Mouse (Mus musculus) heart, adult 2 months (tissue): ENCODE data around the gene Scarf2. TPM values are rescaled to one million over a fixed set of nuclear protein-coding genes. Genes with fewer than 3 reads are reported as not detected.

Experiments
- DNase-seq, 2 experiments: peaks; one replicate each; pipeline ENCODE4 v3.0.0; 2021
- H3K27ac ChIP-seq: fragments of 200-600 bp; 2 replicates; pipeline ENCODE4 v1.8.1; 2022
- H3K27me3 ChIP-seq: fragments of 200-500 bp; 2 replicates; pipeline ENCODE4 v1.6.1; 2012; ENCODE audit warnings: mild to moderate bottlenecking, low read length, inconsistent platforms, mixed read lengths; ENCODE audit not compliant: control insufficient read depth, insufficient read depth
- H3K36me3 ChIP-seq: fragments of 200-500 bp; 2 replicates; pipeline ENCODE4 v1.6.1; 2012; ENCODE audit warnings: low read length, inconsistent platforms; ENCODE audit not compliant: control insufficient read depth, insufficient read depth
- H3K4me1 ChIP-seq: fragments of 200-500 bp; 2 replicates; pipeline ENCODE4 v1.6.1; 2011; ENCODE audit warnings: low read length; ENCODE audit not compliant: control insufficient read depth, insufficient read depth
- H3K4me3 ChIP-seq: fragments of 200-600 bp; 2 replicates; pipeline ENCODE4 v1.8.1; 2022
- H3K79me2 ChIP-seq: fragments of 200-500 bp; replicated peaks from 2 replicates; pipeline ENCODE4 v1.6.1; 2012; ENCODE audit warnings: mild to moderate bottlenecking, inconsistent platforms, low read length, moderate library complexity, mixed read lengths; ENCODE audit not compliant: control insufficient read depth, insufficient read depth
- H3K9ac ChIP-seq: fragments of 200-500 bp; 2 replicates; pipeline ENCODE4 v1.6.1; 2012; ENCODE audit warnings: low read depth, mild to moderate bottlenecking, control low read depth, inconsistent platforms, low read length, mixed read lengths
- CTCF ChIP-seq: fragments of 200-600 bp; IDR thresholded peaks from 2 replicates; pipeline ENCODE4 v1.8.1; 2022; ENCODE audit warnings: antibody characterized with exemption, mild to moderate bottlenecking, moderate library complexity
- EP300 ChIP-seq: fragments of 200-500 bp; IDR thresholded peaks from 2 replicates; pipeline ENCODE4 v1.6.1; 2011; ENCODE audit warnings: low read depth, low read length, control low read depth; ENCODE audit not compliant: insufficient read depth
- POLR2A ChIP-seq: fragments of 200-500 bp; IDR thresholded peaks from 2 replicates; pipeline ENCODE4 v1.6.1; 2011; ENCODE audit warnings: mild to moderate bottlenecking, low read depth, low read length, control low read depth; ENCODE audit not compliant: insufficient read depth
- WGBS: fragments of 180-500 bp; shearing (Covaris S2); methylation state at CpG from one replicate; pipeline ENCODE4 v1.1.7; 2018; 5-methylcytosine and 5-hydroxymethylcytosine counted together
- intact Hi-C: fragments of 180-260 bp; cut with DNase I; formaldehyde crosslinking; loops from one replicate; pipeline ENCODE4 v1.15.1; 2025
- polyA plus RNA-seq: library from polyadenylated mRNA; depleted of rRNA; stranded (reverse); fragments of >200 nt; gene quantifications from 2 replicates; pipeline ENCODE4 v1.2.3, GENCODE M21; 2012
- total RNA-seq, 2 experiments: library from RNA; stranded (reverse); gene quantifications; 2 replicates each; pipeline ENCODE4 v1.2.3; 2021

The Scarf2 gene
- total and polyA plus RNA-seq, 3 experiments, result 4.1 to 13.4 (median 5.2) TPM

DNA sequence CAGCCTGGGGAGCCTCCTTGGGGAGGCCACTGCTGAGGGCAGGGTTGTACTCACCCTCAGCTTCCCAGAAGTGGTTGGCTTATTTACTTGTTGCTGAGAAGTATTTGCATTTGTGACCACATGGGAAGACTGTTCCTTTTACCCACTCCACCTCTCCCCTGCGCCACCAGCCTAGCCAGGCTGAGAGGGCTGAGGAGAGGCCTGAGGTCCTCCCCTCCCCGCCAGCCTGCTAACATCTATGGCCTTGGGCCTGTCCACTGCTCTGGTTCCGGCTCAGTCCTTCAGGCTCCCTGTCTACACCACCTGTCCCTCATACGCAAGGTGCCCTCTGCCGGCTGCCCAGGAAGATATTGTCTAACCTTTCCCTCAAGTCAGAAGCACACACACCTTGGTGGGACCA is 1.4 kb upstream of the Scarf2 start:
- 96% methylated on average over 5 of the region's 5 CpGs for WGBS
- Histone ChIP-seq H3K27me3 (0 out of 2 replicates have a peak, but pooled peaks cover 1% of the 10 kb centered on the region), H3K4me1 (no peaks in the 10 kb centered on the region), H3K27ac (no peak overlapping the region), H3K4me3 (no peak overlapping the region), H3K36me3 (no peaks in the 10 kb centered on the region), H3K79me2 (no peaks in the 10 kb centered on the region), H3K9ac (no peak overlapping the region)
- DNase-seq, result no peak
- intact Hi-C loops, result loop anchor here (5.0 kb wide), 1 partner anchor 33 kb away; no protein-coding TSS in a partner anchor
- TF ChIP-seq CTCF, result no peak
- TF ChIP-seq EP300, result no peak
- TF ChIP-seq POLR2A, result no peak

DNA sequence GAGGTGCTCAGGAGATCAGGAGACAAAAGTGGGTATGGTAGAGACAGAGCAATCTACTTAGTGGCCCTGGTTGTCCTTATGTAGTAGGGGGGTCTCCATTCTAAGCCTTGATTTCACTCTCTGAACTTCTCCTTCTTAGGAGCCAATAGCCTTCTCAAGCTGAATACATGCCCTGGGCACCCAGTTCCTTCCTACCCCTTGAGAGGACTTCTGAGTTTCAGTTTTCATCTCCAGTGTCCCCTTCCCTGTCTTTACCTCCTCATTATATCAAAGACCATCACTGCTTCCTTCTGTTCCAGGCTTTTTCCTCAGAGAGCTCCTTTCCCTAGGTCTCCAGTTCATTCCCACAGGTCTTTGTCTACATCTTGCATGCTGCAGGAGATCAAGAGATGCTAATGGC is 563 bp upstream of the Scarf2 start:
- Histone ChIP-seq H3K27ac (peak overlapping the region; percentile 32; the same call in 1 of the 2 replicates), H3K36me3 (no peaks in the 10 kb centered on the region), H3K79me2 (no peaks in the 10 kb centered on the region), H3K27me3 (0 out of 2 replicates have a peak, but pooled peaks cover 1% of the 10 kb centered on the region), H3K4me1 (no peaks in the 10 kb centered on the region), H3K4me3 (peak overlapping the region; percentile 59), H3K9ac (no peak overlapping the region)
- intact Hi-C loops, result loop anchor here (5.0 kb wide), 1 partner anchor 34 kb away; no protein-coding TSS in a partner anchor
- TF ChIP-seq EP300 (no peak), POLR2A (no peak)
- no peak for DNase-seq

- Histone ChIP-seq H3K27me3 (peaks cover 6% of the 10 kb centered on the region), H3K4me3 (peak overlapping the region; percentile 59)
- peak in 1 of 2 experiments; percentile 65 for DNase-seq
Measured at GRCm38 (mm10) chr16:17797812-17798311, 780 bp downstream of the Scarf2 start.

DNA sequence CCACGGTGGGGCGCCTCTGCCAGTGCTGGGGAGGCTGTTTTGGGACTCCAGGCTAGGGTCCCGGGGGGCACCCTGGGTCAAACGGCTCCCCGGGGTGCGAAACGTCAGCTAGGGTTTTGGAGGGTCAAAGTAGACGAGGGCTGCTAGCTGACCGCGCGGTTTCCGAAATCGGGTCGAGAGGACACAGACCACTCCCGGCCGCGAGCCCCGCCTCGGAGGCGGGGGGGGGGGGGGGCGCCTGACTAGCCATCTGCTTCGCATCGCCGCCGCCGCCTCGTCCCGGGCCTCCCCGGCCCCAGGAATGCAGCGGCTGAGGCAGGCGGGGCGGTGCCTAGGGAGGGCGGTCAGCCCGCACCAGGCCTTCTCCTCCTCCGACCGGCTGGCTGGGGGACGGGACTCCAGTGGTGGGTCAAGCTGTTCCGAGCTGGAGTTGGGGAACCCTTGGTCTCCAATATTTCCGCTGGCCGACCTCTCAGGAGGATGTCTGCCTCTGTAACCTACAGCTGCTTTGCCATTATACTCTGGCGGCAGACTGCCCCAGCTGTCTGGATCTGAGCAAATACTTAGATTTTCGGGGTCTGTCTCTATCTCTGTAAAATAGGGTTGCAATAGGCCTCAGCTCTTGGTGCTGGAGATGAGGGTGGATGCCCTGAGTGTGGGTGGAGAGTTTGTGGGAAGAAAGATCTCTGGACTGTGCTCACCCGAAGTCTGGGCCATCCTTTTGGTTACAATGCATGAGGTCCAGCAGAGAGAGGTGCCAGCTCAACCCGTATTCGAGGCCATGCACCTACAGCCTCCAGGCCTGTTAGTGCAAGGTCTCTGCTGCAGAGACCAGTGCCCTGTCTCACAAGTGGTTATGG is 1.5 kb downstream of the Scarf2 start:
- H3K9ac ChIP-seq, result peak overlapping the region; percentile 85
- peak; percentile 77 to 82 for DNase-seq
- no peaks in the 10 kb centered on the region for H3K79me2 ChIP-seq
- H3K4me1 ChIP-seq, result peaks cover 5% of the 10 kb centered on the region
- peak overlapping the region; percentile 81 for H3K27ac ChIP-seq
- intact Hi-C loops, result loop anchor here (5.0 kb wide), 1 partner anchor 36 kb away; no protein-coding TSS in a partner anchor
- TF ChIP-seq POLR2A, result no peak
- no peak for TF ChIP-seq EP300
- no peak for TF ChIP-seq CTCF
- no peaks in the 10 kb centered on the region for H3K36me3 ChIP-seq
- peaks cover 12% of the 10 kb centered on the region for H3K27me3 ChIP-seq
- WGBS, result 18% methylated on average over 33 of the region's 45 CpGs
- H3K4me3 ChIP-seq, result peak overlapping the region; percentile 59

More at GRCm38 (mm10) chr16:17797812-17798311, 780 bp downstream of the Scarf2 start:
- no peaks in the 10 kb centered on the region for H3K79me2 ChIP-seq
- WGBS, result 12% methylated on average over 29 of the region's 29 CpGs
- no peak for TF ChIP-seq EP300
- no peak for TF ChIP-seq CTCF
- H3K9ac ChIP-seq, result peak overlapping the region; percentile 85
- H3K36me3 ChIP-seq, result no peaks in the 10 kb centered on the region
- H3K4me1 ChIP-seq, result peaks cover 2% of the 10 kb centered on the region
- intact Hi-C loops, result loop anchor here (5.0 kb wide), 1 partner anchor 36 kb away; no protein-coding TSS in a partner anchor
- H3K27ac ChIP-seq, result peak overlapping the region; percentile 81

GRCm38 (mm10) chr16:17799584-17799983 is 2.5 kb downstream of the Scarf2 start:
- H3K4me1 ChIP-seq, result peaks cover 6% of the 10 kb centered on the region
- no peak overlapping the region for H3K4me3 ChIP-seq
- H3K79me2 ChIP-seq, result no peaks in the 10 kb centered on the region
- no peak for TF ChIP-seq CTCF
- TF ChIP-seq POLR2A, result no peak
- TF ChIP-seq EP300, result no peak
- H3K9ac ChIP-seq, result no peak overlapping the region
- H3K27ac ChIP-seq, result no peak overlapping the region
- H3K27me3 ChIP-seq, result peaks cover 12% of the 10 kb centered on the region
- intact Hi-C loops, result loop anchor here (5.0 kb wide), 1 partner anchor 37 kb away; no protein-coding TSS in a partner anchor
- H3K36me3 ChIP-seq, result no peaks in the 10 kb centered on the region
- no peak for DNase-seq
